Mouse (Mus musculus) gastrocnemius, postnatal 4 days (tissue): Measurements from ENCODE around the gene E130114P18Rik. TPM values are rescaled to one million over a fixed set of nuclear protein-coding genes. Genes with fewer than 3 reads are reported as not detected.

ENCODE experiments used
- DNase-seq, 2 experiments: peaks; one replicate each; pipeline ENCODE4 v3.0.0; 2021 to 2022; ENCODE audit warnings: low spot score in 2 of 2, mixed read lengths in 2 of 2
- total RNA-seq, 2 experiments: library from RNA; stranded (reverse); gene quantifications; 2 replicates each; pipeline ENCODE4 v1.2.3; 2021

The E130114P18Rik gene
- total RNA-seq, 2 experiments from 2014 or later, result 3.6 to 4.4 TPM

DNA sequence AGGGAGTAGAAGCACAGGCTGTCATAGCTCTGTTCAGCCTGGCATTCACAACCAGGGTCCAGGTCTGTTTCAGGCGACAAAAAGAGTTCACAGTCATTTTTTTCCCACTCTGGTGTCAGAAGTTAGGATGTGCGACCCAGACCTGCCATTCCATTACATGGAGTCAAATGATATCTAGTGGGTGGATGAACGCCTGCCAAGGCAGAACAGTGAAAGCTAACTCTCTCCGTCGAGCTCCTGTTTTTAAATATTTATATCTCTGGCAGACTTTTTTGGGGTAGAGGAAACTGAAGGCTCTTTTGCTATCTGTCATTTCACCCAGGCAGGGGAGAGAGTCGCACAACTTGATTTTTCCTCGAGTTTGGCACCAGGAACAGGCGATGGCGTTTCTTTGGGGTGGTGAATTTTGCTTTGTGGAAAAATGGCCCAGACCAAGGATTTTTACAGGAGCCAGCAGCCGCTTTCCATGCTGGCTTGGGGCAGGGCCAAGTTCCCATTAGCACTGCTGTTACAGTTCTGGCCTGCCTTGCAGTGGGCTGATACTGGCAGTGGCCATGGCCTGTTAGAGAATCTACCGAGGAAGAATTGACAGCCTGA, 166.5 kb downstream of the E130114P18Rik start:
- DNase-seq, result peak; percentile 56 to 84

DNA sequence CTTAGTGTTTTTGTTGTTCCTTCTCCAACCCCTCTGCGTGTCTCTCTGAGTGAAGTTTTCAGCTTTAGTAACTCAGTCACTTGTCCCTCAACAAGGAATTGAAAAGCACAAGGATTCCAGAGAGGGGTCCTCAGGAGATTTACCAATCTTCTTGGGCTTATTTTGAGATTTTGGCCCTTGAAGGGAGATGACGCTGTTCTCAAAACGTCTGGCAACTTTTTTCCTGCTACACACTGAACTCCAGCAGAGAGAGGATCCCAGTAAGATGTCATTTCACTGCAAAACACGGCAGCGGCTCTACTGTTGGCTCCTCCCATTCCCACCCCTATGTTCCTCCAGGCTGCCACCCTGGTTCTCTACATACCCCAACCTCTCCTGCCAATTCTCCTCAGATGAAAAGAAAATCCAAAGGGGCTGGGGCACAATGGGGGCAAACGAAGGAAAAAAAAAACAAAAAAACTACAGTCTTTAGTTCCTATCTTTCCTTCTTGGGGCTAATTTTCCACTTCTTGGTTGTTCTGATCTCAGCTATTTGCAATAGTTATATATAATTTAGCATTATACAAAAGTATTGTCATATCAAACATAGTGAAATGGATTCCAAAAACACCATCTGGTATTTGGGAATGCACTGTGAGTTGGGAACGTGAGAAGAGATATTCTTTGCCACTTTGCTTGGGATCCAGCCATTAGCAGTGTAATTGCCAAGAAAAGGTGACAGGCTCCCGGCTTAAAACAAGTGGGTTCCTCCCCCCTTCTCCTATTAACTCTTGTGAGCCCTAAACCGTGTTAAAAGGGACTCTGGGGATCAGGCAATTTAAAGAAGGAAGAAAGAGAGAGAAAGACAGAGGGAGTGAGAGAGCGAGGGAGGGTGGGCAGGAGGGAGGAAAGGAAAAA, 167.8 kb downstream of the E130114P18Rik start:
- no peak for DNase-seq

- DNase-seq, result no peak
These were observed 168.5 kb downstream of the E130114P18Rik start for GRCm38 (mm10) chr4:97609329-97609728.

- DNase-seq, result no peak
These were observed 169.2 kb downstream of the E130114P18Rik start for GRCm38 (mm10) chr4:97608728-97609127.

GRCm38 (mm10) chr4:97608134-97608533, 169.7 kb downstream of the E130114P18Rik start:
- DNase-seq, result no peak

DNA sequence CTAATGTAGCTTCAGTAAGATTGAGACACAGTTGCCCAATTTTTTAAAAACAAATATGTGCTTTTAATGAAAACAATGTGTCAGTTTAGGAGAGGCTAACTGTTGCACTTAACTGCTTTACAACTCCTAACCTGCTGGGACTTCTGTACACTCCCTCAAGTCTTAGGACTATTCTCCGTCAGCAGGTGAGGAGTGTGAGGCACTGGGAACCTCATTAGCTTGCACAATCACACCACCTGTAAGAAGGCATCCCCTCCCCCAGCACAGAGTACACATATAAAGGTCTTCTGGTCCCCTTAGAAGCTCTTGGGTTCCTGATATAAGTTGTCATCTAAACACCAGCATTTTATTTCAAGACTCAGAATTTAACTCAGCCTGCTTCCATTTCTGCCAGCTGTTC, 170.7 kb downstream of the E130114P18Rik start:
- no peak for DNase-seq

DNA sequence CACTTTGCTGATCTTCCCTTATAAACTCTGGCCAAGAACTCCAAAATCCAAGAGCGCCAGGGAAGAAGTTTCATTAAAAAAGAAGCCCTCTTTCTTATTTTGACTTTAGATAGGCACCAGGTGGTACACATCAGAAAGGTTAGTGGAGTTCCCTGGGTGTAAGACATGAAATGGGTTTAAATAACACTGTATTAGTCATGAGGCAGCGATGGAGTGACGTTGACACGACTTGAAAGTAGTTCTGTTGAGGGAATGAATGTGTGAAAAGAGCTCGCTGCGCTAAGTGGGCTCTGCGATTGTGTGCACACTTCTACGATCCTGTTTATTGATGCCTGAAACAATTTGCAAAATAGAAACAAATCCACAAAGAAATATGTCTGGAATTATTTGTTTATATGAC, 171.4 kb downstream of the E130114P18Rik start:
- no peak for DNase-seq

DNA sequence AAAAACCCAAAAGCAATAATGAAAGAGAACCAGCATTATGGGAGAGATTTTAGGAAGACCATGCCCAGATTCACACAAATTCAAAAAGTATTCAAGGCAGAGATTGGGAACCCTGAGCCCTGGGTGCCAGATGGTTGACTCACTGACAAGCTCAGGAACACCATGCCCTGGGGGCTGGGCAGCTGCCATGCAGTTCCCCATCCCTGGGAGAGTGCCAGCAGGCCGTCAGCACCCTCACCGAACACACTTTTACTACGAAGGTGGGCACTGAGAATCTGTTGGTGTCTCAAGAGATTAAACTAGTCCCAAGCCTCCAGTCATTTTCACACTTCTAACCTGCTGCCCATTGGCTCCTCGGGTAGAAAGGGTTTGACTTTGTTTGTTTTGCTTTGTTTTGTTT, 175.3 kb downstream of the E130114P18Rik start:
- no peak for DNase-seq

- DNase-seq, result peak in 1 of 2 experiments; percentile 37
These were observed 176.7 kb downstream of the E130114P18Rik start for GRCm38 (mm10) chr4:97600875-97601835.

- DNase-seq, result no peak
These were observed 180.4 kb downstream of the E130114P18Rik start for GRCm38 (mm10) chr4:97597443-97597842.

GRCm38 (mm10) chr4:97596348-97596747, 181.5 kb downstream of the E130114P18Rik start:
- no peak for DNase-seq

DNA sequence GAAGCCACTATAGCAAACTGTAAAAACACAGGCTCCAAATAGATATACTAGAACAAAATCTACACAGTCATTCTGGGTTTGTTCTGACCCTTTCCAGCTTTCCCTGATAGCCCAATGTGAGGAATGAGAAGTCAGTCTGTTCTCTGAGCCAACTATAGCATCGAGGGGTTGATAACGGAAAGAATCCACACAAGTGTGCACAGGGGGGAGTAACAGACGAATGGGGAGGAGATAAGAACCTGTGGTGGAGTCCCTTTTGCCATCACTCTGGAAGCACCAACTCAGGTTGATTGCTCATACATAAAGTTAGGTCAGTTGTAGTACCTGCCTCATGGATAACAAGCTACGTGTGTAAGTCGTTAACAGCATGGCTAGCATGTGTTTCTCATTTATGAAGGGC, 184.0 kb downstream of the E130114P18Rik start:
- no peak for DNase-seq

DNA sequence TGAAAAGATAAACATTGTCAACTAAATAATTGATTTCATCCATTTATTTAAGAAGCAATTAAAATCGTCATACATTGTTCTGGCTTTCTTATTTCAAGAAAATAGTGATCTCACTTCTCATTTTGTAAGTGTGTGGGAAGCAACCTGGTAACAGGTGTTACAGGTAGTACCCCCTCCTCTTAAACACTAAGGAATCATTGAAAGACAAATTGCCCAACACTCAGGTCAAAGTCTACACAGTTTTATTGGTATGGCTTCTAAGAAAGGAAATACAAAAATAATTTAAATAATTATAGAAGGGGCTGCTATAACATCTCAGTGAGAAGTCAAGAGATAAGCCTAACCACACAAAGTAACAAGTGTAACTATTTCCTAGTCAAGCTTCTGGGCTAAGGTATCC, 188.1 kb downstream of the E130114P18Rik start:
- DNase-seq, result no peak

- DNase-seq, result no peak
These were observed 190.4 kb downstream of the E130114P18Rik start for GRCm38 (mm10) chr4:97587412-97588010.

DNA sequence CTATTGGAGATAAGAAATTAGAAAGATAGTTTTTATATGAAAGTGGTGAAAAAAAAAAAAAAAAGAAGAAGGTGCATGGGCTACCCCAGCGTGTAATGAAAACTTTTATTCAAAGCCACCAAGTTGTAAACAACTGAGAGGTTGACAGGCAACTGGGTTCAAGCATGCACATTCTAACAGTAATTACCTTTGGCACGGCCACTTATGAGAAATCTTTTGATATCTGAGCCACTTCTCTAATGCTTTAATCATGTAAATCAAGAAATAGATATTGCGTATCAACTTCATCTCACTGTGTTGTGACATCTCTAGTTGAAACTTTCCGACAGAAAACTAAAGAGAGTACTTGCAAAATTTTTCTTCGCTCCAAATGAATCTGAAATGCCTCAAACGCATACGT, 192.7 kb downstream of the E130114P18Rik start:
- DNase-seq, result no peak

DNA sequence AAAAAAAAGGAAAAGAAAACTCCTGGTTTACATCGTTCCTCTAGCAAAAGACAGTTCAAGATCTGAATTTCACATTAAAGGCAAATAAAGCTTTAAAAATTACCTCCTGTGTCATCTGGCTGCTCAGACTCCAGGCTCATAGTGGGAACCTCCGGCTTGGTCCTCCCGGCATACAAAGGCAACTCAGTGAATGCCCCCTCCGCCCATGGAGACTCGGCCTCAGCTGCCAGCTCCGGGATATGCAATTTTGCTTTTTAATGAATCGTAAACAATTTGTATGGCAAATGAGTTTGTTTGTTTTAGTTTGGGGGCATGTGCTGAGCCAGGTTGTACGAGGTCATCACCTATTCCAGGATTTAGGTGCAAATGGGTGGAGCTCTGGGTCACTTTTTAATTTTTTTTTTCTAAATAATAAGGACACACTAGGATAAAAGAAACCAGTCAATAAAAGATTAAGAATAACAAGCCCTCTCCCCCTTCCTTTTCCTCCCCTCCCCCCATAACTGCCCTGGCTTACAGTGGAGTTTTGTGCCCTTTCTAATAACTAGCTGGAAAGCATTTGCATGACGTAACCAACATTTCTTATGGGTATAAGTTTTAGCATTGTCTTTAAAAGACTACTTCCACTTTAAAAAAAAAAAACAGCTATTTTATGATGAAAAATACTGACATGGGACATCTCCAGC, 193.3 kb downstream of the E130114P18Rik start:
- DNase-seq, result no peak

GRCm38 (mm10) chr4:97582796-97583430, 195.0 kb downstream of the E130114P18Rik start:
- DNase-seq, result no peak

DNA sequence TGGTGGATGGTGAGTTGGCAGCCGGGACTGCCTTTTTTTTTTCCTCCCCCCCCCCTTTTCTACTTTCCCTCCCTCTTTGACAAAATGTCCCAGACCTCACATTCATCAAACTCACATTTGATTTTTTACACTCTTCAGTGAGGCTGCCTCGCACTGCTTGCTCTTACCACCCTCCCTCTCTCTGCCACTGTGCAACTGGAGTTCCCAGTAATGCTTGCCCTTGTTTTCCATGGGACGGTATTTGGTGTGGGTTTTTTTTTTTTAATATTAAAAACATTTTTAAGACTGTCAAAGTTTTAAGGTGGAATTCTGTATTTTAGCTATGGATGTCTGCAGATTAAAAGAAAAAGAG, 195.8 kb downstream of the E130114P18Rik start:
- DNase-seq, result no peak

DNA sequence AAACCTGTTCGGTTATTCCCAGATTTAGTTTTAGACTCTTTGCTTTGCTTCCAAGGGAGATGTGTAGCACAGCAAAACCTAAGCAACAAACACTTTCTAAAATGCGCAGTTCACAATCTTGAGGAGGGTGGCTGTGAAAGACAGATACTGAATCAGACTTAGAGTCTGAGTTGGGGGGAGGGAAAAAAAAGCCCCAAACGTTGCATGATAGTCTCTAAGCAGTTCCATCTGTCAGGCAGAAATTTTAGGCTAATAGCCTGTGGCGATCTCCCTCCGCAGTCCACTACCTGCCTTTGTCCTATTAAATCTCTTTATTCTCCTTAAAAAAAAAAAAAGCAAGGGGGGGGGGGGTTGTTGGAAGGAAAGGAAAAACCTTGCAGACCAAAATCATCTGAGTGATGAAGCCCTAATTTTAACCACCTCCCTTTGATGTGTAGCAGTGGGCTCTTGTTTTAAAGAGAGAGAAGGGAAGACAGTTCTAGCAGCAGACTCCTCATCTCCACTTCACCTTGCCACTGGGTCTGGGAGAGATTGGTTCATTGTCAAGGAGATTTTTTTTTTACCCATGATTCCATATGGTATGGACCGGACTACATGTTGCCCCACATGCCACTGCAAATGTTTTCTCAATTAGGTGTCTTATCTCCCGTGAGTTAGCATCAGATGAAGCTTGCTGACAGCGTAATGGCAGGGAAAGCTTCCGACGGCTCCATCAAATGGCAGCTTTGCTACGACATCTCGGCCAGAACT, 196.4 kb downstream of the E130114P18Rik start:
- DNase-seq, result no peak
